Comparison of ENCODE assay signal across 8 mouse cellular contexts in genomic region chr14:105232421-105232820, GRCm38 (mm10). TPM values are rescaled to one million over a fixed set of nuclear protein-coding genes. Genes with fewer than 3 reads are reported as not detected.
DNase-seq lines count a peak whose midpoint lies in the region; ATAC-seq lines count a peak whose summit lies in the region.

No protein-coding gene starts in this region.

- peak; percentile 68 for ATAC-seq in monocyte, adult 5-6 weeks (replicated peaks; ENCODE audit: insufficient number of reproducible peaks, low FRiP score, low TSS enrichment, poor library complexity, severe bottlenecking)

- DNase-seq in frontal cortex, postnatal 36 days (ENCODE audit: low spot score in 2 of 2), result peak; percentile 12 to 28
- no peak for DNase-seq in frontal cortex, postnatal 14 days (ENCODE audit: low spot score in 2 of 2)
- DNase-seq in urinary bladder, postnatal 25 days (ENCODE audit: low spot score), result peak; percentile 6
- DNase-seq in urinary bladder, postnatal 4 days (ENCODE audit: low spot score in 2 of 2), result no peak
- peak; percentile 8 to 30 for DNase-seq in cerebellum, postnatal 25 days
- DNase-seq in kidney, postnatal 10 days, result peak; percentile 42
- no peak for DNase-seq in ovary, postnatal 36 days (ENCODE audit: low spot score)

RNA-seq across cellular contexts. Expression of gene Ndfip2, which starts 26.0 kb away (rescaled TPM):
- total RNA-seq in monocyte, adult 5-6 weeks (2017), result 46.9 to 55.7 TPM (median 54.0 TPM) in 3 replicates

RNA-seq across cellular contexts. Expression of gene Rbm26, which starts 55.3 kb away (rescaled TPM):
- total RNA-seq in monocyte, adult 5-6 weeks (2017), result 50.2 to 86.3 TPM (median 51.0 TPM) in 3 replicates

Comparison
In these comparisons a context has a peak if more than half of its experiments do, and no peak if none do; other contexts are left out.
1. DNase-seq: peak in frontal cortex, postnatal 36 days (2 of 2), urinary bladder, postnatal 25 days (single experiment), cerebellum, postnatal 25 days (2 of 2) and kidney, postnatal 10 days (single experiment); none in frontal cortex, postnatal 14 days (0 of 2), urinary bladder, postnatal 4 days (0 of 2) and ovary, postnatal 36 days (single experiment).